ENCODE assay signal across 10 mouse cellular contexts in the genomic region with DNA sequence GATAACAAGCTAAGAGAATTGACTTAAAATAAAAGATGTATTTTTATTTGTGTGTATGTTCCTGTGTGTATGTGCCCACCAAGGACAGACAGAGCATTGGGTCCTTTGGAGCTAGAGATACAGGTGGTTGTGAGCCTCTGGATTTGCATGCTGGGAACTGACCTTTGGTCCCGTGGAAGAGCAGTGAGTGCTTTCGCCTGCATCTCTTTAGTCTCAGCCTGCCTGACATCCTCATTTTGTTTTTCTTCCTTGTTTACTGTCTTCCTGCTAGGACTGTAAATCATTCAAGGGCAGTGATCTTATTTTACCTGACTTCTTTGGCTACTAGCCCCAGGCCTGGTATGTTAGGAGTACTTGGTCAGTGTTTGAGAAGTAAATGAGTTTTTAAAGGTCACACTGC. TPM values are rescaled to one million over a fixed set of nuclear protein-coding genes. Genes with fewer than 3 reads are reported as not detected.
DNase-seq lines count a peak whose midpoint lies in the region; ATAC-seq and TF ChIP-seq lines count a peak whose summit lies in the region.
"Had no signal": no experiment of that assay in that cellular context is flagged by ENCODE, and none has a peak within 500 bp of the region (broad histone marks: within the 10 kb centered on the region; RNA-seq: fewer than 3 reads in every experiment).

No protein-coding gene starts in this region.

- H3K36me3 ChIP-seq in forebrain, embryonic 10.5 days (replicated peaks) = peaks cover 8% of the 10 kb centered on the region
- no peaks in the 10 kb centered on the region for H3K36me3 ChIP-seq in forebrain, embryonic 11.5 days (ENCODE audit: control insufficient read depth, insufficient read depth, low read length)
- H3K36me3 ChIP-seq in stomach, embryonic 14.5 days (ENCODE audit: control insufficient read depth, insufficient read depth, low read length) = no peaks in the 10 kb centered on the region
- H3K36me3 ChIP-seq in stomach, postnatal 0 days (ENCODE audit: control insufficient read depth, insufficient read depth, low read length) = no peaks in the 10 kb centered on the region
- no peaks in the 10 kb centered on the region; the same call in 1 of the 2 replicates for H3K36me3 ChIP-seq in liver, embryonic 14.5 days (replicated peaks; ENCODE audit: control insufficient read depth, insufficient read depth, low read depth)

- H3K4me3 ChIP-seq in forebrain, embryonic 10.5 days = peak overlapping the region; percentile 90; the same call in 1 of the 2 replicates
- no peak overlapping the region; the same call in 1 of the 2 replicates for H3K4me3 ChIP-seq in forebrain, embryonic 11.5 days (ENCODE audit: low read depth, low read length)
- H3K4me3 ChIP-seq in stomach, embryonic 14.5 days (ENCODE audit: low read depth, low read length) = no peak overlapping the region
- no peak overlapping the region for H3K4me3 ChIP-seq in stomach, postnatal 0 days (ENCODE audit: low read depth, low read length)
- peak overlapping the region; percentile 13 to 96; a peak in 3 of 4 replicates for H3K4me3 ChIP-seq in liver, embryonic 14.5 days (ENCODE audit: insufficient read depth in 1 of 2, low read depth in 2 of 2, low read length in 2 of 2)

- no peak overlapping the region for H3K9ac ChIP-seq in forebrain, embryonic 11.5 days (ENCODE audit: low read length)
- no peak overlapping the region for H3K9ac ChIP-seq in stomach, embryonic 14.5 days (replicated peaks; ENCODE audit: low read depth, low read length)
- H3K9ac ChIP-seq in stomach, postnatal 0 days (ENCODE audit: low read length) = no peak overlapping the region
- H3K9ac ChIP-seq in liver, embryonic 14.5 days (replicated peaks) = peak overlapping the region; percentile 95

- no peaks in the 10 kb centered on the region for H3K27me3 ChIP-seq in forebrain, embryonic 10.5 days (ENCODE audit: poor library complexity, severe bottlenecking)
- H3K27me3 ChIP-seq in forebrain, embryonic 11.5 days (ENCODE audit: control insufficient read depth, insufficient read depth, low read length) = no peaks in the 10 kb centered on the region
- no peaks in the 10 kb centered on the region for H3K27me3 ChIP-seq in stomach, embryonic 14.5 days (ENCODE audit: control insufficient read depth, insufficient read depth, low read length)
- H3K27me3 ChIP-seq in stomach, postnatal 0 days (ENCODE audit: control insufficient read depth, insufficient read depth, low read length) = no peaks in the 10 kb centered on the region
- no peaks in the 10 kb centered on the region for H3K27me3 ChIP-seq in liver, embryonic 14.5 days (ENCODE audit: control insufficient read depth, insufficient read depth, low read length)
- H3K27me3 ChIP-seq: Patski had no signal

- TF ChIP-seq EP300 in stomach, postnatal 0 days (optimal IDR thresholded peaks at IDR 0.05) = no peak
- TF ChIP-seq EP300 in liver, embryonic 14.5 days (IDR thresholded peaks at IDR 0.05; ENCODE audit: low read depth) = no peak

- WGBS in forebrain, embryonic 10.5 days = 78% methylated on average over 2 of the region's 2 CpGs
- 74% methylated on average over 2 of the region's 2 CpGs for WGBS in forebrain, embryonic 11.5 days
- WGBS in stomach, embryonic 14.5 days = 62% methylated on average over 2 of the region's 2 CpGs
- 55% methylated on average over 2 of the region's 2 CpGs for WGBS in stomach, postnatal 0 days
- 69% methylated on average over 2 of the region's 2 CpGs for WGBS in liver, embryonic 14.5 days (ENCODE audit: insufficient replicate concordance)

- ATAC-seq in forebrain, embryonic 11.5 days (replicated peaks; ENCODE audit: low FRiP score) = no peak
- ATAC-seq in stomach, embryonic 14.5 days (ENCODE audit: insufficient number of reproducible peaks, insufficient read depth, low FRiP score, low read depth) = no peak
- no peak for ATAC-seq in stomach, postnatal 0 days (ENCODE audit: low FRiP score, low TSS enrichment)
- no peak for ATAC-seq in liver, embryonic 14.5 days (ENCODE audit: insufficient read depth)
- no peak for ATAC-seq in erythroid progenitor cell, adult 5-6 weeks (replicated peaks; ENCODE audit: low FRiP score, poor library complexity, severe bottlenecking)
- ATAC-seq: Patski had no signal

- H3K27ac ChIP-seq in forebrain, embryonic 10.5 days = no peak overlapping the region
- no peak overlapping the region for H3K27ac ChIP-seq in forebrain, embryonic 11.5 days (ENCODE audit: low read depth, low read length)
- H3K27ac ChIP-seq in stomach, embryonic 14.5 days (ENCODE audit: low read length) = no peak overlapping the region
- no peak overlapping the region for H3K27ac ChIP-seq in stomach, postnatal 0 days (replicated peaks)
- peak overlapping the region; percentile 94 for H3K27ac ChIP-seq in liver, embryonic 14.5 days

- no peak for DNase-seq in forebrain, embryonic 10.5 days (ENCODE audit: extremely low spot score, low spot score)
- no peak for DNase-seq in forebrain, embryonic 11.5 days (ENCODE audit: low spot score)
- no peak for DNase-seq in stomach, postnatal 0 days (ENCODE audit: low spot score)
- DNase-seq in liver, embryonic 14.5 days (ENCODE audit: low read depth in 3 of 3, low spot score in 3 of 3) = peak in 1 of 3 experiments; percentile 20
- no peak for DNase-seq in left cerebral cortex, adult 11 months (ENCODE audit: low spot score)
- no peak for DNase-seq in retina, embryonic 14.5 days (ENCODE audit: low spot score)
- DNase-seq: spleen, adult 18-20 months had no signal

- no peak for TF ChIP-seq CTCF in stomach, postnatal 0 days (IDR thresholded peaks at IDR 0.05; ENCODE audit: low read depth)
- no peak for TF ChIP-seq CTCF in liver, embryonic 14.5 days (IDR thresholded peaks at IDR 0.05; ENCODE audit: low read depth)

- H3K9me3 ChIP-seq in forebrain, embryonic 10.5 days = no peaks in the 10 kb centered on the region
- no peaks in the 10 kb centered on the region for H3K9me3 ChIP-seq in forebrain, embryonic 11.5 days (ENCODE audit: control insufficient read depth, low read length)
- no peaks in the 10 kb centered on the region for H3K9me3 ChIP-seq in stomach, embryonic 14.5 days (ENCODE audit: control insufficient read depth, low read depth, low read length)
- H3K9me3 ChIP-seq in stomach, postnatal 0 days (ENCODE audit: control insufficient read depth, low read length) = no peaks in the 10 kb centered on the region
- no peaks in the 10 kb centered on the region for H3K9me3 ChIP-seq in liver, embryonic 14.5 days (ENCODE audit: control insufficient read depth, low read length)

- H3K4me2 ChIP-seq in forebrain, embryonic 11.5 days (ENCODE audit: low read depth, low read length, severe bottlenecking) = no peak overlapping the region
- 0 out of 2 replicates have a peak overlapping the region, but pooled peaks have one; percentile 52 for H3K4me2 ChIP-seq in stomach, embryonic 14.5 days (replicated peaks; ENCODE audit: low read depth, low read length)
- H3K4me2 ChIP-seq in stomach, postnatal 0 days (replicated peaks; ENCODE audit: low read depth) = no peak overlapping the region
- peak overlapping the region; percentile 79 for H3K4me2 ChIP-seq in liver, embryonic 14.5 days (ENCODE audit: low read depth)

- H3K4me1 ChIP-seq in forebrain, embryonic 10.5 days = peaks cover 18% of the 10 kb centered on the region
- H3K4me1 ChIP-seq in forebrain, embryonic 11.5 days (replicated peaks; ENCODE audit: control insufficient read depth, insufficient read depth, low read length) = no peaks in the 10 kb centered on the region; the same call in 1 of the 2 replicates
- peaks cover 7% of the 10 kb centered on the region for H3K4me1 ChIP-seq in stomach, embryonic 14.5 days (ENCODE audit: control insufficient read depth, insufficient read depth, low read length)
- H3K4me1 ChIP-seq in stomach, postnatal 0 days (replicated peaks; ENCODE audit: control insufficient read depth, insufficient read depth) = 0 out of 2 replicates have a peak, but pooled peaks cover 4% of the 10 kb centered on the region
- peaks cover 27 to 35% of the 10 kb centered on the region in 2 experiments for H3K4me1 ChIP-seq in liver, embryonic 14.5 days (replicated peaks; ENCODE audit: control insufficient read depth in 2 of 2, insufficient read depth in 2 of 2, low read length in 1 of 2)

RNA-seq across cellular contexts. Expression of gene Wwp2, which starts 1.5 kb away (rescaled TPM):
- 56.8 and 57.9 TPM in 2 replicates for polyA plus RNA-seq in forebrain, embryonic 10.5 days (2016; fragmentation: Nextera tagmentation; extraction: Ambion mirVana)
- polyA plus RNA-seq in forebrain, embryonic 11.5 days (2014; fragmentation: Nextera tagmentation; extraction: Ambion mirVana) = 51.1 and 59.3 TPM in 2 replicates
- polyA plus RNA-seq in stomach, embryonic 14.5 days (2014; fragmentation: Nextera tagmentation; extraction: Ambion mirVana) = 37.1 and 39.8 TPM in 2 replicates
- polyA plus RNA-seq in stomach, postnatal 0 days (2015; fragmentation: Nextera tagmentation; extraction: Ambion mirVana) = 25.2 and 26.4 TPM in 2 replicates
- 12.1 and 14.7 TPM in 2 replicates for polyA plus RNA-seq in liver, embryonic 14.5 days (2012; rRNA removed)
- 28.0 and 33.7 TPM in 2 replicates for polyA plus RNA-seq in liver, embryonic 14.5 days (2014; fragmentation: Nextera tagmentation; extraction: Ambion mirVana)
- total RNA-seq in erythroid progenitor cell, adult 5-6 weeks (2015; ENCODE audit: low replicate concordance) = 111 and 127 TPM in 2 replicates
- total RNA-seq in erythroid progenitor cell, adult 5-6 weeks (2017; ENCODE audit: low replicate concordance) = 132 and 174 TPM in 2 replicates

RNA-seq across cellular contexts. Expression of gene Nob1, which starts 12.9 kb away (rescaled TPM):
- polyA plus RNA-seq in forebrain, embryonic 10.5 days (2016; fragmentation: Nextera tagmentation; extraction: Ambion mirVana) = 99.5 TPM in 2 replicates
- polyA plus RNA-seq in forebrain, embryonic 11.5 days (2014; fragmentation: Nextera tagmentation; extraction: Ambion mirVana) = 81.5 and 88.7 TPM in 2 replicates
- 67.8 and 72.3 TPM in 2 replicates for polyA plus RNA-seq in stomach, embryonic 14.5 days (2014; fragmentation: Nextera tagmentation; extraction: Ambion mirVana)
- 44.5 and 48.8 TPM in 2 replicates for polyA plus RNA-seq in stomach, postnatal 0 days (2015; fragmentation: Nextera tagmentation; extraction: Ambion mirVana)
- polyA plus RNA-seq in liver, embryonic 14.5 days (2012; rRNA removed) = 24.6 and 30.9 TPM in 2 replicates
- polyA plus RNA-seq in liver, embryonic 14.5 days (2014; fragmentation: Nextera tagmentation; extraction: Ambion mirVana) = 16.0 and 18.5 TPM in 2 replicates
- total RNA-seq in erythroid progenitor cell, adult 5-6 weeks (2015; ENCODE audit: low replicate concordance) = 6.5 and 10.9 TPM in 2 replicates
- total RNA-seq in erythroid progenitor cell, adult 5-6 weeks (2017; ENCODE audit: low replicate concordance) = 5.5 and 6.0 TPM in 2 replicates

RNA-seq across cellular contexts. Expression of gene Nqo1, which starts 34.7 kb away (rescaled TPM):
- 6.3 and 7.7 TPM in 2 replicates for polyA plus RNA-seq in forebrain, embryonic 10.5 days (2016; fragmentation: Nextera tagmentation; extraction: Ambion mirVana)
- 6.9 and 8.0 TPM in 2 replicates for polyA plus RNA-seq in forebrain, embryonic 11.5 days (2014; fragmentation: Nextera tagmentation; extraction: Ambion mirVana)
- 13.9 and 15.0 TPM in 2 replicates for polyA plus RNA-seq in stomach, embryonic 14.5 days (2014; fragmentation: Nextera tagmentation; extraction: Ambion mirVana)
- polyA plus RNA-seq in stomach, postnatal 0 days (2015; fragmentation: Nextera tagmentation; extraction: Ambion mirVana) = 777 and 946 TPM in 2 replicates
- polyA plus RNA-seq in liver, embryonic 14.5 days (2012; rRNA removed) = 6.6 and 6.9 TPM in 2 replicates
- 15.1 and 19.0 TPM in 2 replicates for polyA plus RNA-seq in liver, embryonic 14.5 days (2014; fragmentation: Nextera tagmentation; extraction: Ambion mirVana)
- 47.8 and 50.1 TPM in 2 replicates for total RNA-seq in erythroid progenitor cell, adult 5-6 weeks (2015; ENCODE audit: low replicate concordance)
- 26.4 and 44.2 TPM in 2 replicates for total RNA-seq in erythroid progenitor cell, adult 5-6 weeks (2017; ENCODE audit: low replicate concordance)

Comparison
In these comparisons a context has a peak if more than half of its experiments do, and no peak if none do; other contexts are left out.
1. H3K4me3 ChIP-seq: peak in forebrain, embryonic 10.5 days (single experiment) and liver, embryonic 14.5 days (2 of 2); none in forebrain, embryonic 11.5 days (single experiment), stomach, embryonic 14.5 days (single experiment) and stomach, postnatal 0 days (single experiment).
2. H3K4me2 ChIP-seq: peak in stomach, embryonic 14.5 days (single experiment) and liver, embryonic 14.5 days (single experiment); none in forebrain, embryonic 11.5 days (single experiment) and stomach, postnatal 0 days (single experiment).
3. RNA of gene Nqo1, which starts 34.7 kb away (polyA plus RNA-seq): 777 to 946 TPM in stomach, postnatal 0 days; 6.6 to 19.0 TPM in liver, embryonic 14.5 days, 13.9 to 15.0 TPM in stomach, embryonic 14.5 days, 6.9 to 8.0 TPM in forebrain, embryonic 11.5 days and 6.3 to 7.7 TPM in forebrain, embryonic 10.5 days; every median in the first group is over 10 times any median in the second.